Mouse (Mus musculus): Measurements from ENCODE around the gene Sptbn2.

GRCm38 (mm10) chr19:4749975-4750374 lies 39.0 kb downstream of the Sptbn2 start:
- TF ChIP-seq CTCF (IDR thresholded peaks at IDR 0.05) = no peak
- TF ChIP-seq EP300 (IDR thresholded peaks at IDR 0.05) = no peak
